Mouse (Mus musculus) embryonic fibroblast, embryonic 13.5 days (primary cell): ENCODE measurements around the gene Hk2. TPM values are rescaled to one million over a fixed set of nuclear protein-coding genes. Genes with fewer than 3 reads are reported as not detected.

Experiments
- H3K27ac ChIP-seq: 2 replicates; pipeline ENCODE4 v1.5.1; 2012; ENCODE audit warnings: low read length, control low read depth, inconsistent platforms; ENCODE audit not compliant: insufficient read depth
- H3K4me1 ChIP-seq: 2 replicates; pipeline ENCODE4 v1.6.1; 2011; ENCODE audit warnings: low read length; ENCODE audit not compliant: control insufficient read depth, insufficient read depth
- H3K4me3 ChIP-seq: 2 replicates; pipeline ENCODE4 v1.5.1; 2011; ENCODE audit warnings: mild to moderate bottlenecking, control low read depth, low read length; ENCODE audit not compliant: insufficient read depth
- CTCF ChIP-seq: IDR thresholded peaks from 2 replicates; pipeline ENCODE4 v1.5.1; 2011; ENCODE audit warnings: mild to moderate bottlenecking, control low read depth, low read length, moderate library complexity, borderline replicate concordance; ENCODE audit not compliant: insufficient read depth
- POLR2A ChIP-seq: IDR thresholded peaks from 2 replicates; pipeline ENCODE4 v1.6.1; 2011; ENCODE audit warnings: low read depth, mild to moderate bottlenecking, control low read depth, low read length, moderate library complexity
- polyA plus RNA-seq: library from polyadenylated mRNA; stranded (reverse); fragments of >200 nt; gene quantifications from 2 replicates; pipeline ENCODE4 v1.2.4, GENCODE M21; 2011; ENCODE audit warnings: low read depth; ENCODE audit not compliant: missing spikeins, insufficient read length

Gene Hk2
- polyA plus RNA-seq, 1 experiment: 26.2 TPM

GRCm38 (mm10) chr6:82797300-82797839 lies 23.1 kb upstream of the Hk2 start:
- H3K4me3 ChIP-seq: no peak overlapping the region
- H3K4me1 ChIP-seq: no peaks in the 10 kb centered on the region
- H3K27ac ChIP-seq: no peak overlapping the region
- TF ChIP-seq CTCF (no peak), POLR2A (no peak)

GRCm38 (mm10) chr6:82790864-82791263 lies 16.6 kb upstream of the Hk2 start:
- H3K27ac ChIP-seq: no peak overlapping the region
- TF ChIP-seq POLR2A: no peak
- TF ChIP-seq CTCF: no peak
- no peak overlapping the region for H3K4me3 ChIP-seq
- no peaks in the 10 kb centered on the region for H3K4me1 ChIP-seq

GRCm38 (mm10) chr6:82783906-82784305 lies 9.7 kb upstream of the Hk2 start:
- Histone ChIP-seq H3K27ac (no peak overlapping the region), H3K4me3 (no peak overlapping the region), H3K4me1 (no peaks in the 10 kb centered on the region)
- no peak for TF ChIP-seq CTCF
- no peak for TF ChIP-seq POLR2A

GRCm38 (mm10) chr6:82780802-82781393 lies 6.6 kb upstream of the Hk2 start:
- Histone ChIP-seq H3K4me3 (no peak overlapping the region), H3K4me1 (no peaks in the 10 kb centered on the region), H3K27ac (no peak overlapping the region)
- TF ChIP-seq POLR2A (no peak), CTCF (no peak)

- H3K4me1 ChIP-seq: no peaks in the 10 kb centered on the region
- TF ChIP-seq CTCF (no peak), POLR2A (no peak)
- H3K4me3 ChIP-seq: no peak overlapping the region
- no peak overlapping the region for H3K27ac ChIP-seq
Observed at GRCm38 (mm10) chr6:82780369-82780768, 6.1 kb upstream of the Hk2 start.

GRCm38 (mm10) chr6:82777124-82777654 lies 2.9 kb upstream of the Hk2 start:
- Histone ChIP-seq H3K4me3 (no peak overlapping the region), H3K4me1 (no peaks in the 10 kb centered on the region), H3K27ac (no peak overlapping the region)
- TF ChIP-seq POLR2A: no peak
- no peak for TF ChIP-seq CTCF

- no peak overlapping the region for H3K27ac ChIP-seq
- H3K4me1 ChIP-seq: no peaks in the 10 kb centered on the region
- TF ChIP-seq CTCF (no peak), POLR2A (no peak)
- H3K4me3 ChIP-seq: no peak overlapping the region
Observed at GRCm38 (mm10) chr6:82775386-82775785, 1.1 kb upstream of the Hk2 start.

GRCm38 (mm10) chr6:82773261-82774131 lies 758 bp downstream of the Hk2 start:
- Histone ChIP-seq H3K4me1 (no peaks in the 10 kb centered on the region), H3K4me3 (peak overlapping the region; percentile 74)
- TF ChIP-seq CTCF (no peak), POLR2A (peak; percentile 31; the same call in 1 of the 2 replicates)

GRCm38 (mm10) chr6:82772451-82773101 lies 1.7 kb downstream of the Hk2 start:
- Histone ChIP-seq H3K27ac (peak overlapping the region; percentile 50), H3K4me1 (no peaks in the 10 kb centered on the region), H3K4me3 (peak overlapping the region; percentile 74)
- TF ChIP-seq CTCF (no peak), POLR2A (no peak)

More at GRCm38 (mm10) chr6:82773261-82774131, 758 bp downstream of the Hk2 start:
- H3K27ac ChIP-seq: peak overlapping the region; percentile 50

GRCm38 (mm10) chr6:82771981-82772409 lies 2.3 kb downstream of the Hk2 start:
- Histone ChIP-seq H3K27ac (no peak overlapping the region; the same call in 1 of the 2 replicates), H3K4me1 (no peaks in the 10 kb centered on the region), H3K4me3 (peak overlapping the region; percentile 74)
- TF ChIP-seq CTCF (no peak), POLR2A (no peak)
